Mouse (Mus musculus) embryonic facial prominence, embryonic 11.5 days (tissue): ENCODE measurements at regions not wholly inside any gene's neighbourhood (a gene's known extent, or its start where the extent isn't known, plus 50 kb on each side); places are given as distances from the start of the nearest gene placed in this dataset.

Source experiments
- ATAC-seq: fragments of 200-750 bp; cut with Nextera tagmentation; replicated peaks from 2 replicates; pipeline ENCODE4 v1.8.0; 2017; ENCODE audit warnings: low read depth; ENCODE audit not compliant: insufficient number of reproducible peaks, low FRiP score, low TSS enrichment
- DNase-seq: peaks from one replicate; pipeline ENCODE4 v3.0.0-alpha.2; 2015; ENCODE audit warnings: low spot score
- H3K27ac ChIP-seq: fragments of 300-500 bp; sonication (generic); replicated peaks from 2 replicates; pipeline ENCODE4 v1.5.1; 2014; ENCODE audit warnings: mild to moderate bottlenecking, low read depth, low read length, control low read depth
- H3K27me3 ChIP-seq: fragments of 300-500 bp; sonication (generic); 2 replicates; pipeline ENCODE4 v1.6.1; 2014; ENCODE audit warnings: mild to moderate bottlenecking, low read length, moderate library complexity, mixed read lengths; ENCODE audit not compliant: control insufficient read depth, insufficient read depth
- H3K36me3 ChIP-seq: fragments of 300-500 bp; sonication (generic); replicated peaks from 2 replicates; pipeline ENCODE4 v1.6.1; 2014; ENCODE audit warnings: low read depth, mild to moderate bottlenecking, low read length, moderate library complexity, mixed read lengths; ENCODE audit not compliant: control insufficient read depth, insufficient read depth
- H3K4me1 ChIP-seq: fragments of 300-500 bp; sonication (generic); 2 replicates; pipeline ENCODE4 v1.6.1; 2014; ENCODE audit warnings: low read length, mixed read lengths; ENCODE audit not compliant: control insufficient read depth, insufficient read depth
- H3K4me2 ChIP-seq: fragments of 300-500 bp; sonication (generic); 2 replicates; pipeline ENCODE4 v1.6.1; 2014; ENCODE audit warnings: low read depth, mild to moderate bottlenecking, control low read depth, low read length, moderate library complexity
- H3K4me3 ChIP-seq: fragments of 300-500 bp; sonication (generic); 2 replicates; pipeline ENCODE4 v1.5.1; 2014; ENCODE audit warnings: low read depth, low read length, control low read depth
- H3K9ac ChIP-seq: fragments of 300-500 bp; sonication (generic); replicated peaks from 2 replicates; pipeline ENCODE4 v1.6.1; 2014; ENCODE audit warnings: mild to moderate bottlenecking, control low read depth, low read length
- H3K9me3 ChIP-seq: fragments of 300-500 bp; sonication (generic); replicated peaks from 2 replicates; pipeline ENCODE4 v1.6.1; 2016; ENCODE audit warnings: mild to moderate bottlenecking, low read length, inconsistent platforms, mixed read lengths; ENCODE audit not compliant: control insufficient read depth
- WGBS: fragments of 180-500 bp; shearing (Covaris S2); extraction: QIAGEN DNeasy Blood & Tissue Kit; methylation state at CpG from one replicate; pipeline ENCODE4 v1.1.7; 2014; 5-methylcytosine and 5-hydroxymethylcytosine counted together

GRCm38 (mm10) chr6:52434771-52435170, 121.5 kb downstream of the Evx1 start:
- Histone ChIP-seq H3K9ac (no peak overlapping the region), H3K4me3 (no peak overlapping the region), H3K27me3 (no peaks in the 10 kb centered on the region), H3K9me3 (no peaks in the 10 kb centered on the region), H3K4me2 (no peak overlapping the region), H3K4me1 (no peaks in the 10 kb centered on the region), H3K27ac (no peak overlapping the region), H3K36me3 (no peaks in the 10 kb centered on the region)
- 77% methylated on average over 4 of the region's 4 CpGs for WGBS
- DNase-seq (no peak), ATAC-seq (no peak)

- 85% methylated on average over 5 of the region's 5 CpGs for WGBS
- Histone ChIP-seq H3K4me1 (no peaks in the 10 kb centered on the region), H3K27ac (no peak overlapping the region), H3K4me2 (no peak overlapping the region), H3K9ac (no peak overlapping the region), H3K27me3 (no peaks in the 10 kb centered on the region), H3K36me3 (no peaks in the 10 kb centered on the region), H3K9me3 (no peaks in the 10 kb centered on the region), H3K4me3 (no peak overlapping the region)
- ATAC-seq (no peak), DNase-seq (no peak)
Measured at GRCm38 (mm10) chr6:52435358-52435757, 122.1 kb downstream of the Evx1 start.

DNA sequence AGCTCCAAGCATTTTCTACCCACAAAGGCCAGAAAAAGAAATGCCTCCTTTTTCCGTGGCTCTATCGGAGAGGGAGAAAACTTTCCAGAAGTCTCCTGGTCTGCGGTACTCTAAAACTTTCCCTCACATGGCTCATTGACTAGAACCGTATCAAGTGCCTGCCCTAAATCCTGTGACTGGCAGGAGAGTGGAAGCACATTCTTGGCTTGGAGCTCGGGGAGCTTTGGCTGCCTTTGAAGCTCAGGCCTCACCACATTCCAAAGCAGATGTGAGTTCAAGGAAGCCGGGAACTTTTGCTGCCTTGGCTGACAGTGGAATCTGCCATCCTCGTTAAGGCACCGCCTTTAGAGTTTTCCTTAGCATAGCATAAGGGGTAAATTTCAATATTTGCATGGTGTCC, 125.1 kb downstream of the Evx1 start:
- Histone ChIP-seq H3K36me3 (no peaks in the 10 kb centered on the region), H3K4me3 (no peak overlapping the region), H3K9me3 (no peaks in the 10 kb centered on the region), H3K27ac (no peak overlapping the region), H3K9ac (no peak overlapping the region), H3K27me3 (no peaks in the 10 kb centered on the region), H3K4me1 (no peaks in the 10 kb centered on the region), H3K4me2 (no peak overlapping the region)
- DNase-seq (peak; percentile 25), ATAC-seq (no peak)
- 52% methylated on average over 8 of the region's 8 CpGs for WGBS

GRCm38 (mm10) chr6:52439204-52439603, 125.9 kb downstream of the Evx1 start:
- no peak for ATAC-seq
- H3K4me1 ChIP-seq, result no peaks in the 10 kb centered on the region
- no peak overlapping the region for H3K4me3 ChIP-seq
- WGBS, result 82% methylated on average over 7 of the region's 7 CpGs
- no peak overlapping the region for H3K27ac ChIP-seq
- no peak overlapping the region for H3K4me2 ChIP-seq
- no peaks in the 10 kb centered on the region for H3K9me3 ChIP-seq
- H3K36me3 ChIP-seq, result no peaks in the 10 kb centered on the region
- DNase-seq, result no peak
- no peak overlapping the region for H3K9ac ChIP-seq
- no peaks in the 10 kb centered on the region for H3K27me3 ChIP-seq

GRCm38 (mm10) chr6:52440160-52440559, 126.9 kb downstream of the Evx1 start:
- 66% methylated on average over 3 of the region's 3 CpGs for WGBS
- H3K9me3 ChIP-seq, result no peaks in the 10 kb centered on the region
- no peak overlapping the region for H3K4me2 ChIP-seq
- no peaks in the 10 kb centered on the region for H3K4me1 ChIP-seq
- DNase-seq, result no peak
- ATAC-seq, result no peak
- H3K36me3 ChIP-seq, result no peaks in the 10 kb centered on the region
- no peak overlapping the region for H3K27ac ChIP-seq
- H3K27me3 ChIP-seq, result no peaks in the 10 kb centered on the region
- no peak overlapping the region for H3K4me3 ChIP-seq
- H3K9ac ChIP-seq, result no peak overlapping the region

DNA sequence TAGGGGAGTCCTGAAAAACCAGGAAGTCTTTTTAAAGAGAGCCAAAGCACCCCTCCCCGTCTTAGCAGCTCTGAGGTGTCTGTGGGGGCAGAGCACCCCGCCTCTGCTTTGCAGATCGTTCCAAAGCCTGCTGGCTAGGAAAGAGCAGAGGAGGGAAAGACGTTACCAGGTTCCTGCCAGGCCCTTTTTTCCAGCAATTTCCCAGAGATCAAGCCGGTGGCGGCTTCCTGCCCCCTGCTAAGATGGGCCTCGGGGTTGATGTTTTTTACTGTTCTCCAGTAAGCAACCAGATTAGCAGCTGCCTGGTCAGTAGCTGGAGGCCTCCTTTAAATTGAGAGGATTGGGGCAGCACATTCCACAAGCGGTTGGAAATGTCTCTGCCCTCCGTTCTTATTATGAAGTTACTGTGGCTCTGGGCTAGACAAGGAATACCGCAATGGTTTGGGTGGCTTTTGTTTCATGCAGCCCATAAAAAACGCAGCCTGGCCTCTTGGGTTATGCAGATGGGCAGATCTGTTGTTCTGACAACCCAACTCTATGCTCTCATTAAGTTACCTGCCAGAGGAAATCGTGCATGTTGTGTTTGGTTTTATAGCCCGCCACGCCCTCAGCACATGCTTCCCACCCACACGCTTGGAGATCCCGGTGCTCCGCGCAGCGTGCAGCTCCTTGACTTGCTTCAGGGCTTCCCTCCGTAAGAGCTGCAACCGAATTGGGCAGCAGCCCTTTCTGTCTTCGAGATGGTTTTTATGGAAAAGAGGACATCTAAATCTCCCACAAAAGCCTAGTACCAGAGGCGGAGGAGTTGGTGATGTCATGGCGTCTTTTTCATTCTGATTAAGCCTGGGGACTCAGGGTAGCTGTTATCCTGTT, 130.1 kb downstream of the Evx1 start:
- no peaks in the 10 kb centered on the region for H3K27me3 ChIP-seq
- H3K9ac ChIP-seq, result no peak overlapping the region
- H3K4me1 ChIP-seq, result no peaks in the 10 kb centered on the region
- 34% methylated on average over 24 of the region's 24 CpGs for WGBS
- H3K4me3 ChIP-seq, result no peak overlapping the region
- no peak overlapping the region for H3K27ac ChIP-seq
- H3K36me3 ChIP-seq, result no peaks in the 10 kb centered on the region
- no peaks in the 10 kb centered on the region for H3K9me3 ChIP-seq
- ATAC-seq (no peak), DNase-seq (peak; percentile 9)
- no peak overlapping the region for H3K4me2 ChIP-seq

DNA sequence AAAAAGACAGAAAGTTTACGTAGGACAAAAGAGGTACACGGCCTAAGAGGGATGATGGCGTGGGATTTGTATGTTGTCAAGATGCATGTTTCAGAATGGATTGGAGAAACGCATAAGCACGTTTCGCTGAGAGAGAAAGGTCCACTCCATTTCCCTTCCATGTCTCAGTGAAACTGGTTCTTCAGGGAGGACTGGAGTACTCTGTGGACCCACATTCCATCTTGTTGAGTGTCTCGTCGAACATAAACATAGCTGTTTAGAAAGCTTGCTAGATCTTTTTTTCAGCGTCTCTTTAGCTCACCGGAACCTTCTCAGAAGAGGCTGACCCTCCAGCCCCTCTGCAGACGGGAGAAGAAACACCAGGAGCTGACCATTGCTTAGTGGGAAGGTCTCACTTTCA, 145.5 kb downstream of the Evx1 start:
- Histone ChIP-seq H3K4me2 (no peak overlapping the region), H3K27me3 (no peaks in the 10 kb centered on the region), H3K9ac (no peak overlapping the region), H3K9me3 (no peaks in the 10 kb centered on the region), H3K4me3 (no peak overlapping the region), H3K4me1 (no peaks in the 10 kb centered on the region), H3K36me3 (no peaks in the 10 kb centered on the region), H3K27ac (no peak overlapping the region)
- DNase-seq (no peak), ATAC-seq (no peak)
- WGBS, result 87% methylated on average over 11 of the region's 11 CpGs

DNA sequence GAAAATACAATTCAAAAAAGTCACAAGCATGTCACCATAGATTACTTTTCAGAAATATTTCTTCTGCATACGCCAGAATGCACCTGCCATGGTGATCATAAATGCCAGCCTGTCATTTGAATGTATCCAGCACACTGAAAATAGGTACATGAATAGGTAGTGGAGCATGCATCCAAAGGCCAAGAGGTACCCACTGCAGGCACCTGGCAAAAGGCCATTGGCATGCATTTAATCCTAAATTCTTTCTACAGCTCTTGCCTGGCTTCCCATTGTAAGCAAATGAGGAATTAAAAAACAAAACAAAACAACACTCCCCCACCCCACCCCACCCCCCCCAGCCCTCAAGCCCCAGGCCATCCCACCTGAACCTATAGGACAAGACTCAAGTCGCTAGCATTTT, 147.9 kb downstream of the Evx1 start:
- H3K4me3 ChIP-seq, result no peak overlapping the region
- H3K4me1 ChIP-seq, result no peaks in the 10 kb centered on the region
- no peak overlapping the region for H3K27ac ChIP-seq
- H3K27me3 ChIP-seq, result no peaks in the 10 kb centered on the region
- no peaks in the 10 kb centered on the region for H3K9me3 ChIP-seq
- 84% methylated on average over 2 of the region's 2 CpGs for WGBS
- no peaks in the 10 kb centered on the region for H3K36me3 ChIP-seq
- H3K9ac ChIP-seq, result no peak overlapping the region
- no peak overlapping the region for H3K4me2 ChIP-seq
- ATAC-seq (no peak), DNase-seq (no peak)
